Mouse (Mus musculus): ENCODE data around the gene Bcl2l12. TPM values are rescaled to one million over a fixed set of nuclear protein-coding genes. Genes with fewer than 3 reads are reported as not detected.

Gene Bcl2l12
- polyA plus RNA-seq, 1 experiment from 2014 or later = 23.0 TPM

GRCm38 (mm10) chr7:45038411-45038810 is 39.9 kb upstream of the Bcl2l12 start:
- Histone ChIP-seq H3K4me2 (replicated peaks; ENCODE audit: low read depth) (no peak overlapping the region), H3K36me3 (ENCODE audit: control insufficient read depth, insufficient read depth, low read length) (peaks cover 55% of the 10 kb centered on the region), H3K4me3 (ENCODE audit: low read depth, low read length) (no peak overlapping the region), H3K27me3 (ENCODE audit: control insufficient read depth, insufficient read depth, low read length) (no peaks in the 10 kb centered on the region), H3K9ac (ENCODE audit: low read length) (no peak overlapping the region), H3K4me1 (replicated peaks; ENCODE audit: control insufficient read depth, insufficient read depth) (no peaks in the 10 kb centered on the region), H3K9me3 (ENCODE audit: control insufficient read depth, low read length) (no peaks in the 10 kb centered on the region), H3K27ac (replicated peaks) (peak overlapping the region; percentile 46)
- DNase-seq (ENCODE audit: low spot score) (peak; percentile 18), ATAC-seq (ENCODE audit: low FRiP score, low TSS enrichment) (no peak; the same call in 1 of the 2 replicates)
- no peak for TF ChIP-seq EP300 (optimal IDR thresholded peaks at IDR 0.05)
- TF ChIP-seq CTCF (IDR thresholded peaks at IDR 0.05; ENCODE audit: low read depth) = no peak
- 78% methylated on average over 9 of the region's 9 CpGs for WGBS

- Histone ChIP-seq H3K27me3 (ENCODE audit: control insufficient read depth, insufficient read depth, low read length) (no peaks in the 10 kb centered on the region), H3K4me1 (replicated peaks; ENCODE audit: control insufficient read depth, insufficient read depth) (no peaks in the 10 kb centered on the region), H3K9ac (ENCODE audit: low read length) (no peak overlapping the region), H3K27ac (replicated peaks) (peak overlapping the region; percentile 46), H3K9me3 (ENCODE audit: control insufficient read depth, low read length) (no peaks in the 10 kb centered on the region), H3K4me3 (ENCODE audit: low read depth, low read length) (no peak overlapping the region), H3K4me2 (replicated peaks; ENCODE audit: low read depth) (no peak overlapping the region), H3K36me3 (ENCODE audit: control insufficient read depth, insufficient read depth, low read length) (peaks cover 55% of the 10 kb centered on the region)
- TF ChIP-seq EP300 (optimal IDR thresholded peaks at IDR 0.05) = no peak
- peak; percentile 84 for TF ChIP-seq CTCF (IDR thresholded peaks at IDR 0.05; ENCODE audit: low read depth)
- DNase-seq (ENCODE audit: low spot score) (peak; percentile 75), ATAC-seq (ENCODE audit: low FRiP score, low TSS enrichment) (peak; percentile 73)
- WGBS = 67% methylated on average over 7 of the region's 7 CpGs
These were observed 39.3 kb upstream of the Bcl2l12 start for GRCm38 (mm10) chr7:45037720-45038361.

GRCm38 (mm10) chr7:45036702-45037101 is 38.2 kb upstream of the Bcl2l12 start:
- no peak for TF ChIP-seq EP300 (optimal IDR thresholded peaks at IDR 0.05)
- no peak for TF ChIP-seq CTCF (IDR thresholded peaks at IDR 0.05; ENCODE audit: low read depth)
- no peak overlapping the region for H3K9ac ChIP-seq (ENCODE audit: low read length)
- no peak overlapping the region for H3K4me3 ChIP-seq (ENCODE audit: low read depth, low read length)
- 75% methylated on average over 11 of the region's 11 CpGs for WGBS
- H3K36me3 ChIP-seq (ENCODE audit: control insufficient read depth, insufficient read depth, low read length) = peaks cover 51% of the 10 kb centered on the region
- no peaks in the 10 kb centered on the region for H3K27me3 ChIP-seq (ENCODE audit: control insufficient read depth, insufficient read depth, low read length)
- no peak overlapping the region for H3K4me2 ChIP-seq (replicated peaks; ENCODE audit: low read depth)
- H3K9me3 ChIP-seq (ENCODE audit: control insufficient read depth, low read length) = no peaks in the 10 kb centered on the region
- DNase-seq (ENCODE audit: low spot score) = peak; percentile 12
- H3K27ac ChIP-seq (replicated peaks) = no peak overlapping the region; the same call in 1 of the 2 replicates
- ATAC-seq (ENCODE audit: low FRiP score, low TSS enrichment) = no peak
- no peaks in the 10 kb centered on the region for H3K4me1 ChIP-seq (replicated peaks; ENCODE audit: control insufficient read depth, insufficient read depth)

GRCm38 (mm10) chr7:45035631-45036030 is 37.1 kb upstream of the Bcl2l12 start:
- no peaks in the 10 kb centered on the region for H3K9me3 ChIP-seq (ENCODE audit: control insufficient read depth, low read length)
- WGBS = 76% methylated on average over 3 of the region's 3 CpGs
- TF ChIP-seq EP300 (optimal IDR thresholded peaks at IDR 0.05) (no peak), CTCF (IDR thresholded peaks at IDR 0.05; ENCODE audit: low read depth) (no peak)
- no peak overlapping the region for H3K27ac ChIP-seq (replicated peaks)
- H3K4me3 ChIP-seq (ENCODE audit: low read depth, low read length) = no peak overlapping the region
- no peak overlapping the region for H3K9ac ChIP-seq (ENCODE audit: low read length)
- no peak for ATAC-seq (ENCODE audit: low FRiP score, low TSS enrichment)
- DNase-seq (ENCODE audit: low spot score) = no peak
- no peaks in the 10 kb centered on the region for H3K4me1 ChIP-seq (replicated peaks; ENCODE audit: control insufficient read depth, insufficient read depth)
- H3K27me3 ChIP-seq (ENCODE audit: control insufficient read depth, insufficient read depth, low read length) = no peaks in the 10 kb centered on the region
- peaks cover 52% of the 10 kb centered on the region for H3K36me3 ChIP-seq (ENCODE audit: control insufficient read depth, insufficient read depth, low read length)
- no peak overlapping the region for H3K4me2 ChIP-seq (replicated peaks; ENCODE audit: low read depth)

GRCm38 (mm10) chr7:45033722-45034359 is 35.3 kb upstream of the Bcl2l12 start:
- H3K36me3 ChIP-seq (ENCODE audit: control insufficient read depth, insufficient read depth, low read length) = peaks cover 59% of the 10 kb centered on the region
- WGBS = 90% methylated on average over 19 of the region's 19 CpGs
- no peak overlapping the region for H3K4me3 ChIP-seq (ENCODE audit: low read depth, low read length)
- ATAC-seq (ENCODE audit: low FRiP score, low TSS enrichment) (no peak), DNase-seq (ENCODE audit: low spot score) (no peak)
- no peaks in the 10 kb centered on the region for H3K27me3 ChIP-seq (ENCODE audit: control insufficient read depth, insufficient read depth, low read length)
- no peaks in the 10 kb centered on the region for H3K9me3 ChIP-seq (ENCODE audit: control insufficient read depth, low read length)
- H3K27ac ChIP-seq (replicated peaks) = no peak overlapping the region
- no peaks in the 10 kb centered on the region for H3K4me1 ChIP-seq (replicated peaks; ENCODE audit: control insufficient read depth, insufficient read depth)
- TF ChIP-seq CTCF (IDR thresholded peaks at IDR 0.05; ENCODE audit: low read depth) (no peak), EP300 (optimal IDR thresholded peaks at IDR 0.05) (no peak)
- no peak overlapping the region for H3K4me2 ChIP-seq (replicated peaks; ENCODE audit: low read depth)
- H3K9ac ChIP-seq (ENCODE audit: low read length) = no peak overlapping the region

- Histone ChIP-seq H3K9me3 (ENCODE audit: control insufficient read depth, low read length) (no peaks in the 10 kb centered on the region), H3K27ac (replicated peaks) (no peak overlapping the region), H3K4me2 (replicated peaks; ENCODE audit: low read depth) (no peak overlapping the region), H3K36me3 (ENCODE audit: control insufficient read depth, insufficient read depth, low read length) (peaks cover 61% of the 10 kb centered on the region), H3K4me3 (ENCODE audit: low read depth, low read length) (no peak overlapping the region), H3K4me1 (replicated peaks; ENCODE audit: control insufficient read depth, insufficient read depth) (no peaks in the 10 kb centered on the region), H3K27me3 (ENCODE audit: control insufficient read depth, insufficient read depth, low read length) (no peaks in the 10 kb centered on the region), H3K9ac (ENCODE audit: low read length) (no peak overlapping the region)
- 95% methylated on average over 8 of the region's 8 CpGs for WGBS
- no peak for ATAC-seq (ENCODE audit: low FRiP score, low TSS enrichment)
- no peak for DNase-seq (ENCODE audit: low spot score)
- TF ChIP-seq EP300 (optimal IDR thresholded peaks at IDR 0.05) = no peak
- TF ChIP-seq CTCF (IDR thresholded peaks at IDR 0.05; ENCODE audit: low read depth) = no peak
These were observed 32.3 kb upstream of the Bcl2l12 start for GRCm38 (mm10) chr7:45030857-45031256.
